Mouse (Mus musculus) bone marrow macrophage, adult 2 months (primary cell): ENCODE results near the gene Specc1l.

Experiments
- CTCF ChIP-seq: IDR thresholded peaks from 2 replicates; pipeline ENCODE4 v1.5.1; 2012; ENCODE audit warnings: low read depth, mild to moderate bottlenecking, low read length, moderate library complexity
- POLR2A ChIP-seq: IDR thresholded peaks from 2 replicates; pipeline ENCODE4 v1.6.1; 2012; ENCODE audit warnings: mild to moderate bottlenecking, low read depth, low read length, borderline replicate concordance

DNA sequence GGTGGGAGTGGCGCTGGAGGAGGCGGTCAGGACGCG, 104.8 kb downstream of the Specc1l start, which contains the start of gene Adora2a:
- TF ChIP-seq CTCF (no peak), POLR2A (no peak)
